Mouse (Mus musculus) limb, embryonic 15.5 days (tissue): ENCODE results near the gene Trim39. TPM values are rescaled to one million over a fixed set of nuclear protein-coding genes. Genes with fewer than 3 reads are reported as not detected.
A peak's percentile ranks its signal among the peaks of the same experiment; 100 is the strongest.
"Not testable (repeated sequence)": the region's sequence is repeated elsewhere in the genome, so short reads cannot be mapped to it uniquely, and the experiment has no call there.

Experiments
- ATAC-seq: fragments of 200-750 bp; cut with Nextera tagmentation; 2 replicates; pipeline ENCODE4 v1.8.0; 2017; ENCODE audit warnings: low read depth, moderate TSS enrichment; ENCODE audit not compliant: insufficient number of reproducible peaks, low FRiP score, low TSS enrichment
- H3K27ac ChIP-seq: fragments of 300-500 bp; sonication (generic); 2 replicates; pipeline ENCODE4 v1.5.1; 2015; ENCODE audit warnings: moderate library complexity, mild to moderate bottlenecking, inconsistent platforms
- H3K27me3 ChIP-seq: fragments of 300-500 bp; sonication (generic); 2 replicates; pipeline ENCODE4 v1.6.1; 2015; ENCODE audit warnings: inconsistent platforms
- H3K36me3 ChIP-seq: fragments of 300-500 bp; sonication (generic); 2 replicates; pipeline ENCODE4 v1.6.1; 2015; ENCODE audit warnings: inconsistent platforms
- H3K4me1 ChIP-seq: fragments of 300-500 bp; sonication (generic); 2 replicates; pipeline ENCODE4 v1.6.1; 2015; ENCODE audit warnings: inconsistent platforms
- H3K4me2 ChIP-seq: fragments of 300-500 bp; sonication (generic); 2 replicates; pipeline ENCODE4 v1.6.1; 2015; ENCODE audit warnings: mild to moderate bottlenecking, inconsistent platforms
- H3K4me3 ChIP-seq: fragments of 300-500 bp; sonication (generic); 2 replicates; pipeline ENCODE4 v1.5.1; 2015; ENCODE audit warnings: mild to moderate bottlenecking, inconsistent platforms
- H3K9ac ChIP-seq: fragments of 300-500 bp; sonication (generic); 2 replicates; pipeline ENCODE4 v1.6.1; 2015; ENCODE audit warnings: inconsistent platforms
- H3K9me3 ChIP-seq: fragments of 300-500 bp; sonication (generic); 2 replicates; pipeline ENCODE4 v1.6.1; 2016; ENCODE audit warnings: inconsistent platforms
- WGBS: fragments of 180-500 bp; shearing (Covaris S2); methylation state at CpG from one replicate; pipeline ENCODE4 v1.1.7; 2015; 5-methylcytosine and 5-hydroxymethylcytosine counted together
- polyA plus RNA-seq: library from polyadenylated mRNA; unstranded; fragments of >200 nt; fragmentation: Nextera tagmentation; extraction: Ambion mirVana; gene quantifications from 2 replicates; pipeline ENCODE4 v1.2.1, GENCODE M21; 2015

The Trim39 gene
- polyA plus RNA-seq, result 16.7 and 17.5 TPM in 2 replicates

GRCm38 (mm10) chr17:36271586-36272256 lies at the start of gene Trim39:
TSS of gene Trim39 (minus strand) at chr17:36272247.
- H3K4me1 ChIP-seq, result peaks cover 35% of the 10 kb centered on the region
- peak within 1 kb of the TSS; percentile 95 for H3K9ac ChIP-seq
- peak; percentile 72 for ATAC-seq
- under 1% methylated on average over 43 of the region's 43 CpGs for WGBS
- H3K27me3 ChIP-seq, result no peaks in the 10 kb centered on the region
- peak within 1 kb of the TSS; percentile 96 for H3K27ac ChIP-seq
- peak within 1 kb of the TSS; percentile 82 for H3K4me2 ChIP-seq
- H3K36me3 ChIP-seq, result peaks cover 30% of the 10 kb centered on the region
- peak within 1 kb of the TSS; percentile 90 for H3K4me3 ChIP-seq
- no peaks in the 10 kb centered on the region for H3K9me3 ChIP-seq

GRCm38 (mm10) chr17:36315689-36316253 lies 43.7 kb upstream of the Trim39 start:
- Histone ChIP-seq H3K27me3 (no peaks in the 10 kb centered on the region), H3K4me2 (peak overlapping the region; percentile 50), H3K9me3 (no peaks in the 10 kb centered on the region), H3K4me1 (no peaks in the 10 kb centered on the region), H3K36me3 (no peaks in the 10 kb centered on the region), H3K27ac (no peak overlapping the region), H3K9ac (no peak overlapping the region), H3K4me3 (peak overlapping the region; percentile 41)
- ATAC-seq, result no peak
- WGBS, result 18% methylated on average over 5 of the region's 5 CpGs

GRCm38 (mm10) chr17:36315041-36315688 lies 43.1 kb upstream of the Trim39 start:
- no peaks in the 10 kb centered on the region for H3K4me1 ChIP-seq
- peak overlapping the region; percentile 41 for H3K4me3 ChIP-seq
- H3K9me3 ChIP-seq, result no peaks in the 10 kb centered on the region
- no peak for ATAC-seq
- H3K27me3 ChIP-seq, result no peaks in the 10 kb centered on the region
- under 1% methylated on average over 19 of the region's 19 CpGs for WGBS
- H3K27ac ChIP-seq, result no peak overlapping the region
- peak overlapping the region; percentile 50 for H3K4me2 ChIP-seq
- no peaks in the 10 kb centered on the region for H3K36me3 ChIP-seq
- peak overlapping the region; percentile 4; the same call in 1 of the 2 replicates for H3K9ac ChIP-seq

GRCm38 (mm10) chr17:36314511-36314910 lies 42.5 kb upstream of the Trim39 start:
- no peak for ATAC-seq
- H3K9ac ChIP-seq, result no peak overlapping the region

GRCm38 (mm10) chr17:36309293-36309692 lies 37.2 kb upstream of the Trim39 start:
- Histone ChIP-seq H3K36me3 (no peaks in the 10 kb centered on the region), H3K9ac (no peak overlapping the region), H3K27me3 (no peaks in the 10 kb centered on the region), H3K4me2 (no peak overlapping the region), H3K9me3 (no peaks in the 10 kb centered on the region), H3K4me1 (no peaks in the 10 kb centered on the region), H3K4me3 (no peak overlapping the region), H3K27ac (no peak overlapping the region)
- 30% methylated on average over 1 of the region's 1 CpGs for WGBS
- no peak for ATAC-seq

More at GRCm38 (mm10) chr17:36314511-36314910, 42.5 kb upstream of the Trim39 start:
- H3K9me3 ChIP-seq, result no peaks in the 10 kb centered on the region
- no peaks in the 10 kb centered on the region for H3K4me1 ChIP-seq
- peak overlapping the region; percentile 41 for H3K4me3 ChIP-seq
- WGBS, result 3% methylated on average over 9 of the region's 9 CpGs
- no peaks in the 10 kb centered on the region for H3K36me3 ChIP-seq
- H3K4me2 ChIP-seq, result peak overlapping the region; percentile 50
- H3K27me3 ChIP-seq, result no peaks in the 10 kb centered on the region
- no peak overlapping the region for H3K27ac ChIP-seq

- not testable (repeated sequence) for H3K36me3 ChIP-seq, H3K9me3 ChIP-seq, H3K4me2 ChIP-seq, H3K9ac ChIP-seq, H3K27me3 ChIP-seq, ATAC-seq, H3K4me3 ChIP-seq, H3K27ac ChIP-seq, H3K4me1 ChIP-seq
- WGBS, result 1% methylated on average over 3 of the region's 3 CpGs
Observed at GRCm38 (mm10) chr17:36308855-36309254, 36.8 kb upstream of the Trim39 start.

GRCm38 (mm10) chr17:36286390-36286789 lies 14.3 kb upstream of the Trim39 start, which contains the start of gene H2-M10.2:
TSS of gene H2-M10.2 (minus strand) at chr17:36286490.
- Histone ChIP-seq H3K9me3 (no peaks in the 10 kb centered on the region), H3K4me2 (no peak within 1 kb of the TSS), H3K4me1 (no peaks in the 10 kb centered on the region), H3K4me3 (no peak within 1 kb of the TSS), H3K27ac (no peak within 1 kb of the TSS), H3K9ac (no peak within 1 kb of the TSS), H3K36me3 (peaks cover 8% of the 10 kb centered on the region), H3K27me3 (no peaks in the 10 kb centered on the region)
- no peak for ATAC-seq
- 92% methylated on average over 2 of the region's 2 CpGs for WGBS

- H3K4me2 ChIP-seq, result no peak overlapping the region
- H3K9ac ChIP-seq, result no peak overlapping the region
- no peak overlapping the region for H3K27ac ChIP-seq
- H3K27me3 ChIP-seq, result no peaks in the 10 kb centered on the region
- ATAC-seq, result no peak
- H3K9me3 ChIP-seq, result no peaks in the 10 kb centered on the region
- no peaks in the 10 kb centered on the region for H3K4me1 ChIP-seq
- H3K36me3 ChIP-seq, result peaks cover 28% of the 10 kb centered on the region
- no peak overlapping the region for H3K4me3 ChIP-seq
- 93% methylated on average over 4 of the region's 4 CpGs for WGBS
Observed at GRCm38 (mm10) chr17:36281521-36282245, 9.6 kb upstream of the Trim39 start.

- Histone ChIP-seq H3K27ac (no peak overlapping the region), H3K4me1 (peaks cover 34% of the 10 kb centered on the region), H3K9me3 (no peaks in the 10 kb centered on the region), H3K9ac (no peak overlapping the region), H3K36me3 (peaks cover 24% of the 10 kb centered on the region), H3K4me3 (no peak overlapping the region), H3K4me2 (no peak overlapping the region), H3K27me3 (no peaks in the 10 kb centered on the region)
- no peak for ATAC-seq
- WGBS, result 85% methylated on average over 4 of the region's 4 CpGs
Observed at GRCm38 (mm10) chr17:36274776-36275175, 2.7 kb upstream of the Trim39 start.

- Histone ChIP-seq H3K9ac (no peak overlapping the region), H3K27me3 (no peaks in the 10 kb centered on the region), H3K4me1 (peaks cover 35% of the 10 kb centered on the region), H3K9me3 (no peaks in the 10 kb centered on the region), H3K36me3 (peaks cover 22% of the 10 kb centered on the region), H3K4me3 (no peak overlapping the region), H3K4me2 (no peak overlapping the region), H3K27ac (no peak overlapping the region)
- WGBS, result 86% methylated on average over 4 of the region's 4 CpGs
- no peak for ATAC-seq
Observed at GRCm38 (mm10) chr17:36273796-36274195, 1.7 kb upstream of the Trim39 start.

- no peaks in the 10 kb centered on the region for H3K27me3 ChIP-seq
- H3K9ac ChIP-seq, result 0 out of 2 replicates have a peak overlapping the region, but pooled peaks have one; percentile 95
- H3K9me3 ChIP-seq, result no peaks in the 10 kb centered on the region
- H3K36me3 ChIP-seq, result peaks cover 22% of the 10 kb centered on the region
- no peak for ATAC-seq
- H3K4me3 ChIP-seq, result peak overlapping the region; percentile 90
- peaks cover 35% of the 10 kb centered on the region for H3K4me1 ChIP-seq
- no peak overlapping the region for H3K27ac ChIP-seq
- WGBS, result 80% methylated on average over 9 of the region's 9 CpGs
- peak overlapping the region; percentile 82 for H3K4me2 ChIP-seq
Observed at GRCm38 (mm10) chr17:36272643-36273366, 758 bp upstream of the Trim39 start.
